Mouse (Mus musculus): Measurements from ENCODE around the gene Exoc3l2. TPM values are rescaled to one million over a fixed set of nuclear protein-coding genes. Genes with fewer than 3 reads are reported as not detected.

Exoc3l2 gene
- total RNA-seq, 2 experiments from 2014 or later = 0.79 to 1.1 TPM

Other genes starting within 250 kb of the Exoc3l2 start
- 10 to 100 TPM; 54.8 to 58.3 TPM for gene Opa3, start 235.0 kb upstream of the Exoc3l2 start, total RNA-seq (2021)
- gene Vasp, start 191.5 kb upstream of the Exoc3l2 start, total RNA-seq (2021) = 10 to 100 TPM; 55.7 to 59.1 TPM
- not detected for gene Ppm1n, start 183.3 kb upstream of the Exoc3l2 start, total RNA-seq (2021)
- gene Rtn2, start 180.7 kb upstream of the Exoc3l2 start, total RNA-seq (2021) = 100 to 1,000 TPM; 106 to 122 TPM
- 1 to 10 TPM in 1 of 2 experiments, under 1 TPM in 1; 0.60 to 1.2 TPM for gene Fosb, start 153.3 kb upstream of the Exoc3l2 start, total RNA-seq (2021)
- gene Ercc1, start 118.6 kb upstream of the Exoc3l2 start, total RNA-seq (2021) = 10 to 100 TPM; 41.1 to 48.0 TPM
- gene Cd3eap, start 103.8 kb upstream of the Exoc3l2 start, total RNA-seq (2021) = 1 to 10 TPM; 6.5 to 9.4 TPM
- 10 to 100 TPM; 25.0 to 28.4 TPM for gene Ppp1r13l, start 103.6 kb upstream of the Exoc3l2 start, total RNA-seq (2021)
- gene Ercc2, start 81.3 kb upstream of the Exoc3l2 start, total RNA-seq (2021) = 10 to 100 TPM; 12.4 to 15.7 TPM
- under 1 TPM; 0.45 to 0.63 TPM for gene Klc3, start 59.2 kb upstream of the Exoc3l2 start, total RNA-seq (2021)
- gene Ckm, start 58.6 kb upstream of the Exoc3l2 start, total RNA-seq (2021) = 1,000 to 10,000 TPM; 3,946 to 4,137 TPM
- gene Mark4, start 4.5 kb upstream of the Exoc3l2 start, total RNA-seq (2021) = 10 to 100 TPM; 23.3 to 25.0 TPM
- gene Bloc1s3, start 45.0 kb downstream of the Exoc3l2 start, total RNA-seq (2021) = 1 to 10 TPM; 2.0 to 2.2 TPM
- gene Trappc6a, start 45.1 kb downstream of the Exoc3l2 start, total RNA-seq (2021) = 10 to 100 TPM; 48.9 to 49.6 TPM
- gene Nkpd1, start 54.5 kb downstream of the Exoc3l2 start, total RNA-seq (2021) = not detected
- gene Ppp1r37, start 99.7 kb downstream of the Exoc3l2 start, total RNA-seq (2021) = 10 to 100 TPM; 41.3 to 41.5 TPM
- gene Zfp296, start 114.0 kb downstream of the Exoc3l2 start, total RNA-seq (2021) = under 1 TPM; 0.20 to 0.36 TPM
- gene Gemin7, start 114.3 kb downstream of the Exoc3l2 start, total RNA-seq (2021) = 10 to 100 TPM; 45.6 to 49.8 TPM
- gene Clasrp, start 141.2 kb downstream of the Exoc3l2 start, total RNA-seq (2021) = 10 to 100 TPM; 21.5 to 22.6 TPM
- gene Relb, start 166.1 kb downstream of the Exoc3l2 start, total RNA-seq (2021) = 1 to 10 TPM; 6.3 to 9.6 TPM
- 10 to 100 TPM; 80.2 to 82.8 TPM for gene Clptm1, start 201.7 kb downstream of the Exoc3l2 start, total RNA-seq (2021)
- under 1 TPM; 0.41 to 0.55 TPM for gene Apoc2, start 214.6 kb downstream of the Exoc3l2 start, total RNA-seq (2021)
- not detected for gene Gm44805, start 218.1 kb downstream of the Exoc3l2 start, total RNA-seq (2021)
- gene Apoc4, start 218.1 kb downstream of the Exoc3l2 start, total RNA-seq (2021) = not detected
- gene Apoc1, start 229.3 kb downstream of the Exoc3l2 start, total RNA-seq (2021) = 1 to 10 TPM; 2.2 to 8.9 TPM
- gene Apoe, start 235.9 kb downstream of the Exoc3l2 start, total RNA-seq (2021) = 100 to 1,000 TPM; 243 to 352 TPM